Mouse (Mus musculus) yolk sac, embryonic 10.5 days (tissue): ENCODE results near the gene Nsun7.
"Not testable (repeated sequence)": the region's sequence is repeated elsewhere in the genome, so short reads cannot be mapped to it uniquely, and the experiment has no call there.

Experiments used
- DNase-seq: peaks from one replicate; pipeline ENCODE4 v3.0.0-alpha.2; 2017; ENCODE audit warnings: low spot score

Gene Nsun7

GRCm38 (mm10) chr5:66259756-66260448 is at the start of gene Nsun7:
Nsun7 (plus strand) TSS chr5:66259897.
- peak; percentile 49 for DNase-seq

- DNase-seq: no peak
Measured at GRCm38 (mm10) chr5:66214395-66214935, 45.2 kb upstream of the Nsun7 start.

GRCm38 (mm10) chr5:66215569-66216277 is 44.0 kb upstream of the Nsun7 start:
- peak; percentile 76 for DNase-seq

- DNase-seq: no peak
Measured at GRCm38 (mm10) chr5:66219692-66220091, 40.0 kb upstream of the Nsun7 start.

GRCm38 (mm10) chr5:66220620-66221019 is 39.1 kb upstream of the Nsun7 start:
- DNase-seq: no peak

GRCm38 (mm10) chr5:66222916-66223315 is 36.8 kb upstream of the Nsun7 start:
- DNase-seq: no peak

- no peak for DNase-seq
Measured at GRCm38 (mm10) chr5:66226526-66226925, 33.2 kb upstream of the Nsun7 start.

- no peak for DNase-seq
Measured at GRCm38 (mm10) chr5:66231660-66232269, 27.9 kb upstream of the Nsun7 start.

GRCm38 (mm10) chr5:66232456-66232855 is 27.2 kb upstream of the Nsun7 start:
- peak; percentile 44 for DNase-seq

GRCm38 (mm10) chr5:66241894-66242293 is 17.8 kb upstream of the Nsun7 start:
- no peak for DNase-seq

- DNase-seq: no peak
Measured at GRCm38 (mm10) chr5:66243467-66243866, 16.2 kb upstream of the Nsun7 start.

GRCm38 (mm10) chr5:66244043-66244660 is 15.5 kb upstream of the Nsun7 start:
- no peak for DNase-seq

- peak; percentile 57 for DNase-seq
Measured at GRCm38 (mm10) chr5:66245958-66246497, 13.7 kb upstream of the Nsun7 start.

GRCm38 (mm10) chr5:66253219-66253618 is 6.5 kb upstream of the Nsun7 start:
- no peak for DNase-seq

GRCm38 (mm10) chr5:66255044-66255443 is 4.7 kb upstream of the Nsun7 start:
- no peak for DNase-seq

GRCm38 (mm10) chr5:66259000-66259399 is 697 bp upstream of the Nsun7 start:
- no peak for DNase-seq

GRCm38 (mm10) chr5:66259431-66259755 is 304 bp upstream of the Nsun7 start:
- not testable (repeated sequence) for DNase-seq

- DNase-seq: no peak
Measured at GRCm38 (mm10) chr5:66262475-66262874, 2.8 kb downstream of the Nsun7 start.

GRCm38 (mm10) chr5:66263398-66263797 is 3.7 kb downstream of the Nsun7 start:
- no peak for DNase-seq

- no peak for DNase-seq
Measured at GRCm38 (mm10) chr5:66269616-66270015, 9.9 kb downstream of the Nsun7 start.

GRCm38 (mm10) chr5:66271141-66271540 is 11.4 kb downstream of the Nsun7 start:
- no peak for DNase-seq

GRCm38 (mm10) chr5:66274417-66274816 is 14.7 kb downstream of the Nsun7 start:
- DNase-seq: no peak
